Mouse (Mus musculus): ENCODE results near the gene Otop3. TPM values are rescaled to one million over a fixed set of nuclear protein-coding genes. Genes with fewer than 3 reads are reported as not detected.

Gene Otop3
- polyA plus RNA-seq (2017; shearing (Covaris generic)): not detected

GRCm38 (mm10) chr11:115334531-115334930 is at the start of gene Otop3:
TSS of gene Otop3 (plus strand) at chr11:115334731.

GRCm38 (mm10) chr11:115297214-115297826 is 37.2 kb upstream of the Otop3 start, which contains the start of gene Fads6:
TSS of gene Fads6 (minus strand) at chr11:115297663.

GRCm38 (mm10) chr11:115306863-115307262 is 27.7 kb upstream of the Otop3 start, which contains the start of gene Otop2:
TSS of gene Otop2 (plus strand) at chr11:115307163.

GRCm38 (mm10) chr11:115321906-115322693 is 12.4 kb upstream of the Otop3 start, which contains the start of gene Ush1g:
TSS of gene Ush1g (minus strand) at chr11:115322041.

GRCm38 (mm10) chr11:115367395-115367944 is 32.9 kb downstream of the Otop3 start, which contains the start of gene Hid1:
TSS of gene Hid1 (minus strand) at chr11:115367756.

GRCm38 (mm10) chr11:115381743-115382539 is 47.4 kb downstream of the Otop3 start, which contains the start of gene Cdr2l:
TSS of gene Cdr2l (plus strand) at chr11:115381916.

Other genes with a start within 250 kb of the Otop3 start
- 73.7 TPM for gene Rab37, start 243.3 kb upstream of the Otop3 start, polyA plus RNA-seq (2017; shearing (Covaris generic))
- gene Cd300lf, start 200.7 kb upstream of the Otop3 start, polyA plus RNA-seq (2017; shearing (Covaris generic)): 0.52 TPM
- 179 TPM for gene Slc9a3r1, start 171.4 kb upstream of the Otop3 start, polyA plus RNA-seq (2017; shearing (Covaris generic))
- 11.8 TPM for gene Tmem104, start 147.2 kb upstream of the Otop3 start, polyA plus RNA-seq (2017; shearing (Covaris generic))
- 7.1 TPM for gene Nat9, start 146.9 kb upstream of the Otop3 start, polyA plus RNA-seq (2017; shearing (Covaris generic))
- gene Grin2c, start 67.5 kb upstream of the Otop3 start, polyA plus RNA-seq (2017; shearing (Covaris generic)): not detected
- 16.6 TPM for gene Fdxr, start 57.7 kb upstream of the Otop3 start, polyA plus RNA-seq (2017; shearing (Covaris generic))
- gene Fads6, start 37.1 kb upstream of the Otop3 start, polyA plus RNA-seq (2017; shearing (Covaris generic)): 0.30 TPM
- gene Otop2, start 27.6 kb upstream of the Otop3 start, polyA plus RNA-seq (2017; shearing (Covaris generic)): not detected
- gene Ush1g, start 12.7 kb upstream of the Otop3 start, polyA plus RNA-seq (2017; shearing (Covaris generic)): not detected
- gene Hid1, start 33.0 kb downstream of the Otop3 start, polyA plus RNA-seq (2017; shearing (Covaris generic)): 30.6 TPM
- gene Cdr2l, start 47.2 kb downstream of the Otop3 start, polyA plus RNA-seq (2017; shearing (Covaris generic)): 0.14 TPM
- gene Mrpl58, start 69.0 kb downstream of the Otop3 start, polyA plus RNA-seq (2017; shearing (Covaris generic)): 83.7 TPM
- 522 TPM for gene Atp5h, start 85.2 kb downstream of the Otop3 start, polyA plus RNA-seq (2017; shearing (Covaris generic))
- 82.3 TPM for gene Kctd2, start 85.4 kb downstream of the Otop3 start, polyA plus RNA-seq (2017; shearing (Covaris generic))
- gene Trim80, start 105.8 kb downstream of the Otop3 start, polyA plus RNA-seq (2017; shearing (Covaris generic)): not detected
- 3.4 TPM for gene Slc16a5, start 127.7 kb downstream of the Otop3 start, polyA plus RNA-seq (2017; shearing (Covaris generic))
- gene Armc7, start 140.9 kb downstream of the Otop3 start, polyA plus RNA-seq (2017; shearing (Covaris generic)): 49.9 TPM
- gene Nt5c, start 157.1 kb downstream of the Otop3 start, polyA plus RNA-seq (2017; shearing (Covaris generic)): 176 TPM
- gene Jpt1, start 179.7 kb downstream of the Otop3 start, polyA plus RNA-seq (2017; shearing (Covaris generic)): 321 TPM
- 633 TPM for gene Sumo2, start 201.5 kb downstream of the Otop3 start, polyA plus RNA-seq (2017; shearing (Covaris generic))
- 60.7 TPM for gene Nup85, start 229.7 kb downstream of the Otop3 start, polyA plus RNA-seq (2017; shearing (Covaris generic))

All from effector memory CD4-positive, alpha-beta T cell, adult 5 months (primary cell).